Mouse (Mus musculus): ENCODE results near the gene Il13. TPM values are rescaled to one million over a fixed set of nuclear protein-coding genes. Genes with fewer than 3 reads are reported as not detected.
A peak's percentile ranks its signal among the peaks of the same experiment; 100 is the strongest.

Il13 gene
- polyA plus RNA-seq, 1 experiment from 2014 or later: not detected

GRCm38 (mm10) chr11:53626802-53627373 is 7.6 kb downstream of the Il13 start:
- Histone ChIP-seq H3K27ac (peak overlapping the region; percentile 68), H3K9me3 (replicated peaks) (no peaks in the 10 kb centered on the region), H3K27me3 (replicated peaks) (no peaks in the 10 kb centered on the region), H3K36me3 (no peaks in the 10 kb centered on the region), H3K9ac (no peak overlapping the region), H3K4me2 (peak overlapping the region; percentile 37), H3K4me1 (peaks cover 39% of the 10 kb centered on the region), H3K4me3 (no peak overlapping the region)
- peak; percentile 72 for ATAC-seq
- 45% methylated on average over 17 of the region's 17 CpGs for WGBS (ENCODE audit: insufficient replicate concordance)

GRCm38 (mm10) chr11:53624124-53624523 is 10.4 kb downstream of the Il13 start:
- no peak for ATAC-seq
- Histone ChIP-seq H3K36me3 (no peaks in the 10 kb centered on the region), H3K4me1 (peaks cover 63% of the 10 kb centered on the region), H3K4me3 (no peak overlapping the region), H3K27me3 (replicated peaks) (no peaks in the 10 kb centered on the region), H3K9ac (no peak overlapping the region), H3K9me3 (replicated peaks) (no peaks in the 10 kb centered on the region), H3K27ac (no peak overlapping the region), H3K4me2 (no peak overlapping the region)
- WGBS (ENCODE audit: insufficient replicate concordance): 88% methylated on average over 2 of the region's 2 CpGs

GRCm38 (mm10) chr11:53623573-53623972 is 10.9 kb downstream of the Il13 start:
- Histone ChIP-seq H3K4me3 (no peak overlapping the region), H3K9ac (no peak overlapping the region), H3K27ac (no peak overlapping the region), H3K36me3 (no peaks in the 10 kb centered on the region), H3K9me3 (replicated peaks) (no peaks in the 10 kb centered on the region), H3K4me2 (no peak overlapping the region), H3K27me3 (replicated peaks) (no peaks in the 10 kb centered on the region), H3K4me1 (peaks cover 69% of the 10 kb centered on the region)
- no peak for ATAC-seq
- 69% methylated on average over 9 of the region's 9 CpGs for WGBS (ENCODE audit: insufficient replicate concordance)

GRCm38 (mm10) chr11:53622440-53622806 is 12.1 kb downstream of the Il13 start:
- Histone ChIP-seq H3K9ac (no peak overlapping the region), H3K4me1 (peaks cover 76% of the 10 kb centered on the region), H3K4me2 (no peak overlapping the region), H3K27ac (0 out of 2 replicates have a peak overlapping the region, but pooled peaks have one; percentile 0), H3K4me3 (no peak overlapping the region), H3K36me3 (no peaks in the 10 kb centered on the region), H3K27me3 (replicated peaks) (no peaks in the 10 kb centered on the region), H3K9me3 (replicated peaks) (no peaks in the 10 kb centered on the region)
- 52% methylated on average over 6 of the region's 6 CpGs for WGBS (ENCODE audit: insufficient replicate concordance)
- no peak for ATAC-seq

GRCm38 (mm10) chr11:53621582-53622439 is 12.7 kb downstream of the Il13 start:
- H3K27me3 ChIP-seq (replicated peaks): no peaks in the 10 kb centered on the region
- H3K4me3 ChIP-seq: no peak overlapping the region
- 0 out of 2 replicates have a peak overlapping the region, but pooled peaks have one; percentile 7 for H3K27ac ChIP-seq
- H3K9me3 ChIP-seq (replicated peaks): no peaks in the 10 kb centered on the region
- H3K4me2 ChIP-seq: no peak overlapping the region
- H3K4me1 ChIP-seq: peaks cover 76% of the 10 kb centered on the region
- no peak for ATAC-seq
- H3K36me3 ChIP-seq: no peaks in the 10 kb centered on the region
- WGBS (ENCODE audit: insufficient replicate concordance): 61% methylated on average over 11 of the region's 11 CpGs
- no peak overlapping the region for H3K9ac ChIP-seq

GRCm38 (mm10) chr11:53620094-53620493 is 14.4 kb downstream of the Il13 start:
- H3K4me2 ChIP-seq: no peak overlapping the region
- H3K9ac ChIP-seq: no peak overlapping the region
- no peaks in the 10 kb centered on the region for H3K9me3 ChIP-seq (replicated peaks)
- H3K36me3 ChIP-seq: no peaks in the 10 kb centered on the region
- no peaks in the 10 kb centered on the region for H3K27me3 ChIP-seq (replicated peaks)
- no peak for ATAC-seq
- H3K4me3 ChIP-seq: no peak overlapping the region
- H3K27ac ChIP-seq: no peak overlapping the region
- peaks cover 76% of the 10 kb centered on the region for H3K4me1 ChIP-seq
- WGBS (ENCODE audit: insufficient replicate concordance): 43% methylated on average over 4 of the region's 4 CpGs

GRCm38 (mm10) chr11:53619428-53619827 is 15.1 kb downstream of the Il13 start:
- Histone ChIP-seq H3K27ac (peak overlapping the region; percentile 22; the same call in 1 of the 2 replicates), H3K4me2 (no peak overlapping the region), H3K27me3 (replicated peaks) (no peaks in the 10 kb centered on the region), H3K4me1 (peaks cover 76% of the 10 kb centered on the region), H3K4me3 (no peak overlapping the region), H3K36me3 (no peaks in the 10 kb centered on the region), H3K9me3 (replicated peaks) (no peaks in the 10 kb centered on the region), H3K9ac (0 out of 2 replicates have a peak overlapping the region, but pooled peaks have one; percentile 32)
- ATAC-seq: peak; percentile 66
- WGBS (ENCODE audit: insufficient replicate concordance): 24% methylated on average over 6 of the region's 6 CpGs

- H3K4me1 ChIP-seq: peaks cover 83% of the 10 kb centered on the region
- H3K27ac ChIP-seq: peak within 1 kb of the TSS; percentile 65
- H3K36me3 ChIP-seq: no peaks in the 10 kb centered on the region
- 0 out of 2 replicates have a peak within 1 kb of the TSS, but pooled peaks have one; percentile 32 for H3K9ac ChIP-seq
- H3K9me3 ChIP-seq (replicated peaks): no peaks in the 10 kb centered on the region
- H3K27me3 ChIP-seq (replicated peaks): no peaks in the 10 kb centered on the region
- 42% methylated on average over 7 of the region's 7 CpGs for WGBS (ENCODE audit: insufficient replicate concordance)
- no peak for ATAC-seq
- no peak within 1 kb of the TSS for H3K4me3 ChIP-seq
- H3K4me2 ChIP-seq: peak within 1 kb of the TSS; percentile 49
Measured at GRCm38 (mm10) chr11:53618619-53619198, 15.8 kb downstream of the Il13 start, which contains the start of gene Il4. TSS of gene Il4 (minus strand) at chr11:53618669.

- ATAC-seq: no peak
- no peaks in the 10 kb centered on the region for H3K27me3 ChIP-seq (replicated peaks)
- H3K9me3 ChIP-seq (replicated peaks): no peaks in the 10 kb centered on the region
- peak overlapping the region; percentile 65 for H3K27ac ChIP-seq
- H3K4me3 ChIP-seq: no peak overlapping the region
- H3K4me1 ChIP-seq: peaks cover 83% of the 10 kb centered on the region
- H3K9ac ChIP-seq: no peak overlapping the region
- WGBS (ENCODE audit: insufficient replicate concordance): 50% methylated on average over 4 of the region's 4 CpGs
- H3K4me2 ChIP-seq: peak overlapping the region; percentile 49
- H3K36me3 ChIP-seq: no peaks in the 10 kb centered on the region
Measured at GRCm38 (mm10) chr11:53617562-53618109, 16.9 kb downstream of the Il13 start.

GRCm38 (mm10) chr11:53616748-53617558 is 17.5 kb downstream of the Il13 start:
- WGBS (ENCODE audit: insufficient replicate concordance): 53% methylated on average over 8 of the region's 8 CpGs
- Histone ChIP-seq H3K9me3 (replicated peaks) (no peaks in the 10 kb centered on the region), H3K4me3 (peak overlapping the region; percentile 16; the same call in 1 of the 2 replicates), H3K4me1 (peaks cover 79% of the 10 kb centered on the region), H3K27ac (peak overlapping the region; percentile 73), H3K9ac (0 out of 2 replicates have a peak overlapping the region, but pooled peaks have one; percentile 32), H3K36me3 (no peaks in the 10 kb centered on the region), H3K4me2 (peak overlapping the region; percentile 49), H3K27me3 (replicated peaks) (no peaks in the 10 kb centered on the region)
- peak; percentile 48 for ATAC-seq

- H3K4me1 ChIP-seq: peaks cover 65% of the 10 kb centered on the region
- 88% methylated on average over 8 of the region's 8 CpGs for WGBS (ENCODE audit: insufficient replicate concordance)
- peak overlapping the region; percentile 4; the same call in 1 of the 2 replicates for H3K4me3 ChIP-seq
- H3K27me3 ChIP-seq (replicated peaks): no peaks in the 10 kb centered on the region
- H3K27ac ChIP-seq: peak overlapping the region; percentile 1; the same call in 1 of the 2 replicates
- ATAC-seq: no peak
- H3K4me2 ChIP-seq: peak overlapping the region; percentile 49
- H3K9ac ChIP-seq: peak overlapping the region; percentile 40; the same call in 1 of the 2 replicates
- peaks cover 4% of the 10 kb centered on the region; the same call in 1 of the 2 replicates for H3K36me3 ChIP-seq
- H3K9me3 ChIP-seq (replicated peaks): 0 out of 2 replicates have a peak, but pooled peaks cover 5% of the 10 kb centered on the region
Measured at GRCm38 (mm10) chr11:53615575-53615974, 18.9 kb downstream of the Il13 start.
